Mouse (Mus musculus) hindbrain, embryonic 15.5 days (tissue): ENCODE data around the gene Tspan4. TPM values are rescaled to one million over a fixed set of nuclear protein-coding genes. Genes with fewer than 3 reads are reported as not detected.

Experiments used
- ATAC-seq: fragments of 200-750 bp; cut with Nextera tagmentation; 2 replicates; pipeline ENCODE4 v1.8.0; 2017; ENCODE audit warnings: low read depth, moderate number of reproducible peaks, moderate TSS enrichment; ENCODE audit not compliant: low FRiP score
- H3K27ac ChIP-seq: fragments of 300-500 bp; sonication (generic); replicated peaks from 2 replicates; pipeline ENCODE4 v1.5.1; 2015; ENCODE audit warnings: mild to moderate bottlenecking, inconsistent platforms
- H3K27me3 ChIP-seq: fragments of 300-500 bp; sonication (generic); 2 replicates; pipeline ENCODE4 v1.6.1; 2015; ENCODE audit warnings: control low read depth, inconsistent platforms
- H3K36me3 ChIP-seq: fragments of 300-500 bp; sonication (generic); 2 replicates; pipeline ENCODE4 v1.6.1; 2015; ENCODE audit warnings: control low read depth, inconsistent platforms
- H3K4me1 ChIP-seq: fragments of 300-500 bp; sonication (generic); replicated peaks from 2 replicates; pipeline ENCODE4 v1.6.1; 2015; ENCODE audit warnings: control low read depth, inconsistent platforms
- H3K4me2 ChIP-seq: fragments of 300-500 bp; sonication (generic); 2 replicates; pipeline ENCODE4 v1.6.1; 2015; ENCODE audit warnings: moderate library complexity, mild to moderate bottlenecking, inconsistent platforms
- H3K4me3 ChIP-seq: fragments of 300-500 bp; sonication (generic); 2 replicates; pipeline ENCODE4 v1.5.1; 2015; ENCODE audit warnings: mild to moderate bottlenecking, inconsistent platforms
- H3K9ac ChIP-seq: fragments of 300-500 bp; sonication (generic); 2 replicates; pipeline ENCODE4 v1.6.1; 2015; ENCODE audit warnings: inconsistent platforms
- H3K9me3 ChIP-seq: fragments of 300-500 bp; sonication (generic); 2 replicates; pipeline ENCODE4 v1.6.1; 2016; ENCODE audit warnings: control low read depth, inconsistent platforms
- WGBS: fragments of 180-500 bp; shearing (Covaris S2); methylation state at CpG from one replicate; pipeline ENCODE4 v1.1.7; 2015; 5-methylcytosine and 5-hydroxymethylcytosine counted together
- polyA plus RNA-seq: library from polyadenylated mRNA; unstranded; fragments of >200 nt; fragmentation: Nextera tagmentation; extraction: Ambion mirVana; gene quantifications from 2 replicates; pipeline ENCODE4 v1.2.1, GENCODE M21; 2015

Tspan4 gene
- polyA plus RNA-seq, 1 experiment from 2014 or later, result 63.2 TPM

DNA sequence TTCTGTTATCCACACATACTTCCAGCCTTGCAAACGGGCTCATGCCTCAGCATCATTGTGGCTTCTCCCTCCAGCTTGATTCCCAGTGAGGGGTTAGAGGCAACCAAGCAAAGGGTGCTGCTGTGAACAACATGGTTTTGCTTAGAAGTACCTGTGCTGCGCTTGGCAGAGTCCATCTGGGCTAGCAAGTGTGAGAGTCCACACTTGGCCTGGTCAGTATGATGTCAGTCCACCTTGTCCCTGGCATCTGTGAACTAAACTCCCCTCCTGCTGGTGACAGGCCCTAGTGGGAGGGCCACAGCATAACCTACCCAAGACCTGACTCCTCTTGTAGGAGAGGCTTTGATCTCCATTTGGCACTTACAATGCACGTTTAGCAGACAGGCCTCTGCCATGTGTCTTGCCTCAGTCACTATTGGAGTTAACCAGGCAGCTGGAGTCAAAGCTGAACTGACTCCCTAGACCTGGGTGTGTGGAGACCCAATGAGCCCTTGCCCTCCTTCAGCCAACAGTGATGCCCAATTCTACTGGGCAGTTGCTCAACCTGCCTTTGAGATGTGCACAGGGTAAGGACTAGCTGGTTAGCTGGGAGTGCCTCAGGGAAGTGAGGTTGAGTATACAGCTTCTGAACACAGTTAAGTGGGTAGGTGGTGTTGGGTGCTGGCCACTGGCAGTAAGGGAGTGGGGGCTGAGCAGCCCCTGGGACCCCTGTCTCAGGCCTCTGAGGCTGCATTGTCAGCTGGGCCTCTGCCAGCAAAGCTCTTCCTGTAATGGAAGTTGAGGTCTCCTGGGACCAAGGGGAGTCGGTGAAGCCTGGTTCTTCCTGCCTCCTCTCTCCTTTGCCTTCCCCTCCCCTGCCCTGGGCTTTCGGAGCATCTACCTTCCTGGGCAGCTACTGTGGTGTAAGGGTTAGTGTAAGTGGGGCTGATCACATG, 9.4 kb downstream of the Tspan4 start:
- H3K36me3 ChIP-seq, result no peaks in the 10 kb centered on the region
- WGBS, result 63% methylated on average over 5 of the region's 5 CpGs
- H3K4me2 ChIP-seq, result peak overlapping the region; percentile 93
- H3K27me3 ChIP-seq, result no peaks in the 10 kb centered on the region
- H3K4me1 ChIP-seq, result peaks cover 68% of the 10 kb centered on the region
- no peak overlapping the region for H3K9ac ChIP-seq
- no peak for ATAC-seq
- H3K9me3 ChIP-seq, result no peaks in the 10 kb centered on the region
- H3K27ac ChIP-seq, result no peak overlapping the region
- no peak overlapping the region for H3K4me3 ChIP-seq

DNA sequence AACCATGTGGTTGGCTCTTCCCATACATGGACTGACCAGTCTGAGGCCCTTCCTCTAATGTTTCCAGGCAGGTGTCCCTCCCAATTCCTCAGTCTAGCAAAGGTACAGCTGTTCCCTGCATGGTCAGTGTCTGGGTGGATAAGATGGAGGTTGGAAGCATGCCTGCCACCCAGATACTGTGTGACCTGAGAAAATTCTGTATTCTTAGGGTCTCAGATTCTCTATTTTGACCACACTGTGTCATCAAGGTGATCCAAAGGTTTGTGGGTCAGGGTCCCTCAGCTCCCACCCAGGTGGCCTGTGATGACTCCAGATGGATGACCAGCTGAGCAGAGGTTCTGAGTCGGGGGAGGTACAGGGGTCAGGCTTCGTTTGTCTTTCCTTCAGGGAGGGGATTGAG, 10.1 kb downstream of the Tspan4 start:
- peaks cover 68% of the 10 kb centered on the region for H3K4me1 ChIP-seq
- no peaks in the 10 kb centered on the region for H3K36me3 ChIP-seq
- no peak overlapping the region for H3K4me3 ChIP-seq
- H3K4me2 ChIP-seq, result no peak overlapping the region
- H3K27me3 ChIP-seq, result no peaks in the 10 kb centered on the region
- no peak for ATAC-seq
- H3K9ac ChIP-seq, result no peak overlapping the region
- no peak overlapping the region for H3K27ac ChIP-seq
- 82% methylated on average over 2 of the region's 2 CpGs for WGBS
- no peaks in the 10 kb centered on the region for H3K9me3 ChIP-seq

DNA sequence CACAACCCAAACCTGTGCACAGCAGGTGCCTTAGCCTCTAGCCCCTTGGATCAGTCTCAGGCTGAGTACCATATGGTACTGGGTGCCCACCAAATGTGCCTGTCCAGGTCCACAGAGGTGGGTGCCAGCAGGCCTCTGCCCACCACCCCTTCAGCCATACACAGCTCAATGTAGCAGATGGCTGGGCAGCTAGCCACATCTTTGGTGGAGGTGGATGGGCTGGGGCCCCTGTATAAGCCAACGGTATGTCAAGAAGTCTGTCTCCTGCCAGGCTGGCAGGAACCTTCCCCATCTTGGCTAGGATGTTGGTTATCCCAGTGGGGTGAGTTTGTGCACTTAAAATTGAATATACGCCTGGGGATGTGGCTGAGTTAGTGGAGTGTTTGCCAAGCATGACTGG, 10.6 kb downstream of the Tspan4 start:
- no peaks in the 10 kb centered on the region for H3K27me3 ChIP-seq
- ATAC-seq, result no peak
- no peak overlapping the region for H3K9ac ChIP-seq
- no peak overlapping the region for H3K4me3 ChIP-seq
- no peak overlapping the region for H3K4me2 ChIP-seq
- 83% methylated on average over 2 of the region's 2 CpGs for WGBS
- peaks cover 65% of the 10 kb centered on the region for H3K4me1 ChIP-seq
- H3K27ac ChIP-seq, result no peak overlapping the region
- H3K36me3 ChIP-seq, result no peaks in the 10 kb centered on the region
- no peaks in the 10 kb centered on the region for H3K9me3 ChIP-seq

DNA sequence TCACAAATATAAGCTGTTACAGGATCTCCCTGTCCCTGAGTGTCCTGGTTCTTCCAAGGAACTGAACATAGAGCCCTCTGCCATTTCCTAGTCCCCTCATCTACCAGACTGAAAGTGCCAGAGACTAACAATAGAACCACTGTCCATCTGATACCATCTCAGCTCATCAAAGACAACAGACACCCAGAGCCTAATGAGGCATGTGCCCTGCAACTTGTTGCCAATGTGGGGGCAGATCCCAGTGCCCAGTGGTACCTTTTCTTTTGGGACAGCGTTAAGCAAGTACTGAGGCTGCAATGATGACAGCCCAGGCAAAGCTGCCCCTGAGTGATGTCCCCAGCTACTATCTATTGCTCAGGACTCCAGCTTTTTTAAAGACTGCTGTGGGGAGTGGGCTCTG, 11.2 kb downstream of the Tspan4 start:
- peaks cover 59% of the 10 kb centered on the region for H3K4me1 ChIP-seq

DNA sequence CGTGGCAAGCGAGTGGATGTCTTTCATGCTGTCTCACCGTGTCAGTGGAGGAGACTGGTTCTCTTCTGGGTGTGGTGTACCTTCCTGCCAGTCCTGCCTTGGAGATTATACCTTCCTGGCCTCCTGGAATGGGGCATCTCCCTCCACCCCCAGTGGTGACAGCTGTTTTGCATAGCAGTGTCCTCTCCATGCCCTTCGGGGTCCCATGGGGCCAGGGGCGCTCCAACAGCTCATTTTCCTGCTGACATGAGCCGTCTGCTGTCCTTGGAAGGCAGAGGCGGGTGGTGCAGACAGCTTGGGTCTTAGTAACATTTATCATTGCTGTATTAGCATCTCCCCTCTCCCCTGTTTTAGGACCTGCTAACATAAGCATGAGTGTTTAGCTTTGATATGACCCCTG, 12.1 kb downstream of the Tspan4 start:
- Histone ChIP-seq H3K4me3 (no peak overlapping the region), H3K27me3 (no peaks in the 10 kb centered on the region), H3K4me2 (no peak overlapping the region), H3K36me3 (no peaks in the 10 kb centered on the region), H3K9me3 (no peaks in the 10 kb centered on the region), H3K9ac (no peak overlapping the region; the same call in 1 of the 2 replicates), H3K4me1 (peaks cover 50% of the 10 kb centered on the region), H3K27ac (no peak overlapping the region)
- ATAC-seq, result no peak
- 65% methylated on average over 7 of the region's 7 CpGs for WGBS

More for the DNA sequence above, 11.2 kb downstream of the Tspan4 start:
- H3K9ac ChIP-seq, result no peak overlapping the region
- no peaks in the 10 kb centered on the region for H3K36me3 ChIP-seq
- no peaks in the 10 kb centered on the region for H3K27me3 ChIP-seq
- WGBS, result 78% methylated on average over 1 of the region's 1 CpGs
- no peak for ATAC-seq
- no peaks in the 10 kb centered on the region for H3K9me3 ChIP-seq
- H3K27ac ChIP-seq, result no peak overlapping the region
- H3K4me3 ChIP-seq, result no peak overlapping the region
- H3K4me2 ChIP-seq, result no peak overlapping the region

DNA sequence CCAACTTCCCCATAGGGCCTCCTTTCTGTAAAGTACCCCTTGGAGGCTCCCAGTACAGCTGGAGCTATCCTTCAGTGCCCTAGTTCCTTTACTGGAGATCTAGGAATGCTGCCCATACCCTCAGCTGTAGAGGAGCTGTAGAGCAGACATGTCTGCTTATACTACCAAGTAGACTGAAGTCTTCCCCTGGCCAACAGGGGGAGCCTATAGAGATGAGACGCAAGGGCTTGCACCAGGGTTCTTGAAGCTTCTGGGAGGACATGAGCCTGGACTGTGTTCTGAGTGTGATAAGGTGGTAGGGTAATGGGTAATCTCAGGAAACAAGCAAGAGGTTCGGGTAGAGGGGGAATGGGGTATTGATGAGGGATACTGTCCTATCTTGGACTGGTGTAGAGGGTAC, 16.1 kb downstream of the Tspan4 start:
- ATAC-seq, result no peak
- Histone ChIP-seq H3K4me3 (no peak overlapping the region), H3K36me3 (peaks cover 6% of the 10 kb centered on the region; the same call in 1 of the 2 replicates), H3K9ac (no peak overlapping the region), H3K27me3 (no peaks in the 10 kb centered on the region), H3K9me3 (no peaks in the 10 kb centered on the region), H3K27ac (no peak overlapping the region), H3K4me1 (peaks cover 12% of the 10 kb centered on the region), H3K4me2 (no peak overlapping the region)
- WGBS, result 93% methylated on average over 2 of the region's 2 CpGs

DNA sequence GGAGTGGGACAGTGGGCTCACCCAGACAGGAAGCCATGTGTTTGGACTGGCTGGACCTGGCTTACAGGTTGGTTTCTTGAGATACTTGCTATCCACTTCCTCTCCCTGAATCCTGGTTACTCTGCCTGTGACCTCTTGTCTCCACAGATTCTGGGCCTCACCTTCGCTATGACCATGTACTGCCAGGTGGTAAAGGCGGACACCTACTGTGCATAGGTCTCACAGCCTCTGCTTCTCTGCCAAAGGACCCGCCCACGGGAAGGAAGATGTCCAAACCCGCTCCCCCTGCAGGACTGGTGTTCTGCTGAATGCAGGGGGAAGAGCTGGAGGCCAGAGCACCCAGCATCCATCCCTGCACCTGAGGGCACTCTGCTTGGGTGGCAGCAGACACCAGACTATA, 17.7 kb downstream of the Tspan4 start:
- Histone ChIP-seq H3K9ac (no peak overlapping the region), H3K36me3 (peaks cover 6% of the 10 kb centered on the region; the same call in 1 of the 2 replicates), H3K9me3 (no peaks in the 10 kb centered on the region), H3K27me3 (no peaks in the 10 kb centered on the region), H3K4me3 (no peak overlapping the region), H3K4me1 (no peaks in the 10 kb centered on the region; the same call in 1 of the 2 replicates), H3K27ac (no peak overlapping the region), H3K4me2 (no peak overlapping the region)
- no peak for ATAC-seq
- WGBS, result 93% methylated on average over 5 of the region's 5 CpGs

DNA sequence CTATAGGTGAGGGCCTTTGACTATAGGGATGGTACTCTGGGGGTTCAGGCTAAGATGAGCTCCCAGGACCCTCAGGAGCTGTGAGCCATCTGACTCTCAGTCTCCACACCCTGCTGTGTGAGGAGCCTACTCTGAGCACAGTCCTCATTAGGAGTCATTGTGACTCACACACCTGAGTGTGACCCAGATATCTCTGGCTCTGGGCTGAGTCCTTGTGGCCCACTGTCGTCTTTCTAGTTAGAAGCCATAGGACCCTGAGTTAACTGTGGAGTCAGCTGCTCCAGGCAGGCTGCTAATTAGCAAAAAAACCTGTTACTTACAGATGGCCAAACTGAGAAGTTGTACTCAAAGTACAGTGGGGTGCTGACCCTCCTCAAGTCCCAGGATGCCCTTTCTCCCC, 18.7 kb downstream of the Tspan4 start:
- Histone ChIP-seq H3K27ac (no peak overlapping the region), H3K4me1 (no peaks in the 10 kb centered on the region), H3K9me3 (no peaks in the 10 kb centered on the region), H3K4me2 (no peak overlapping the region), H3K4me3 (no peak overlapping the region), H3K36me3 (peaks cover 9% of the 10 kb centered on the region; the same call in 1 of the 2 replicates), H3K9ac (no peak overlapping the region), H3K27me3 (no peaks in the 10 kb centered on the region)
- no peak for ATAC-seq
- WGBS, result 92% methylated on average over 1 of the region's 1 CpGs

DNA sequence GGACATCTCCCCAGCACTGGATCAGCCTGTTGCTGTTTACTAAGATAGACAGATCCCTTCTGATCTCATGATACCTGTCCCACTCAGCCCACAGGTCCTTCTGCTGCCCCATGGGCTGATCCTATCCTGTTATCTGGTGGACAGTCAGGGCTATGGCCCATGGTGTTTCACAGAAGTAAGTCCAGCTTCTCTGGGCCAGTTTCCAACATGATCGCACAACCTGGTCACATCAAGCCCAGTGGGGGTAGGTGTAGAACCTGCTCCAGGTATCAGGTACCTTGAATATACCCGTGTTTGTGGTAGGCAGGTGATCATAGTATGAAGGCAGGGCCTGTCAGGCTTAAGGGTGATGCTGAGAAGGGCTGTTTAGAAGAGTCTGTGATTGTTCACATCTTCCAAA, 20.3 kb downstream of the Tspan4 start:
- H3K27me3 ChIP-seq, result no peaks in the 10 kb centered on the region
- ATAC-seq, result no peak
- no peak overlapping the region for H3K4me2 ChIP-seq
- H3K4me1 ChIP-seq, result no peaks in the 10 kb centered on the region
- H3K4me3 ChIP-seq, result no peak overlapping the region
- WGBS, result 88% methylated on average over 2 of the region's 2 CpGs
- H3K9ac ChIP-seq, result no peak overlapping the region
- no peaks in the 10 kb centered on the region for H3K9me3 ChIP-seq
- H3K27ac ChIP-seq, result no peak overlapping the region
- peaks cover 21% of the 10 kb centered on the region for H3K36me3 ChIP-seq

DNA sequence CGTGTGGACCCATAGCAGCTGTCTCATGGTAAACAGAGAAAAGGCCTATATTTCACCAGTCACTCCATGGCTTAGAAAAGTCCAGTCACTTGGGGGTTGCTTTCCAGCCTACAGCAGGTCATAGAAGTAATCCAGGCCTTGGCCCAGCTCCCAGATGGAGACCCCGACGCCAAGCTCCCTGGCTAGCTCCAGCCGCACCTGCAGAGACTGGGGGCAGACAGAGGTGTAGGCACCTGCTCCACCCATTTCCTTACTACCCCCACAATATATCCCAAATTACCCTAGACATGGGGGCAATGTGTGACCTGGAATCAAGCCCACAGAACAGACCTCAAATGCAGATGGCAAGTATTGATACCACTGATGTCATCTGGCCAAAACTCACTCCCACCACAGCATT, 20.9 kb downstream of the Tspan4 start:
- Histone ChIP-seq H3K27ac (no peak overlapping the region), H3K9me3 (no peaks in the 10 kb centered on the region), H3K27me3 (no peaks in the 10 kb centered on the region), H3K4me3 (no peak overlapping the region), H3K36me3 (peaks cover 24% of the 10 kb centered on the region), H3K9ac (no peak overlapping the region), H3K4me2 (no peak overlapping the region), H3K4me1 (no peaks in the 10 kb centered on the region)
- ATAC-seq, result no peak
- 80% methylated on average over 4 of the region's 4 CpGs for WGBS

DNA sequence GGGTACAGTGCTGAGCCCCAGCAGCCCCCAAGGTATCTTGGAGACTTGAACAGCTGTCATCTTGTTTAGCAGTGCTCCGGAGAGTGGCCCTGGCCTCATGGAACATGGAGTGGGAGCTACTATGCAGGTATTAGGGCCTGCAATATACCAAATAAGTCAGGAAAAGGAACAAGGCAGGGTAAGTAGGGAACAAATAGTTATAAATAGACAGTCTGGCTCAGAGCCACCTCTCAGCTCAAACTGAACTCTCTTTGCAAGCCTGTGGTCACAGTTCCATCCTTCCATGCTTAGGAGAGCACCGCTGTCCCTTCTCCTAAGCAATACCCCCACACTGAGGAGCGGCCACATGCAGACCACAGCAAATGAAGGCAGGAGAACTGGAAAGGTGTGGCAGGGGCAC, 22.6 kb downstream of the Tspan4 start:
- Histone ChIP-seq H3K27me3 (no peaks in the 10 kb centered on the region), H3K36me3 (peaks cover 28% of the 10 kb centered on the region), H3K4me2 (no peak overlapping the region), H3K9me3 (no peaks in the 10 kb centered on the region), H3K4me1 (no peaks in the 10 kb centered on the region), H3K9ac (no peak overlapping the region), H3K27ac (no peak overlapping the region), H3K4me3 (no peak overlapping the region)
- no peak for ATAC-seq
- 92% methylated on average over 3 of the region's 3 CpGs for WGBS

DNA sequence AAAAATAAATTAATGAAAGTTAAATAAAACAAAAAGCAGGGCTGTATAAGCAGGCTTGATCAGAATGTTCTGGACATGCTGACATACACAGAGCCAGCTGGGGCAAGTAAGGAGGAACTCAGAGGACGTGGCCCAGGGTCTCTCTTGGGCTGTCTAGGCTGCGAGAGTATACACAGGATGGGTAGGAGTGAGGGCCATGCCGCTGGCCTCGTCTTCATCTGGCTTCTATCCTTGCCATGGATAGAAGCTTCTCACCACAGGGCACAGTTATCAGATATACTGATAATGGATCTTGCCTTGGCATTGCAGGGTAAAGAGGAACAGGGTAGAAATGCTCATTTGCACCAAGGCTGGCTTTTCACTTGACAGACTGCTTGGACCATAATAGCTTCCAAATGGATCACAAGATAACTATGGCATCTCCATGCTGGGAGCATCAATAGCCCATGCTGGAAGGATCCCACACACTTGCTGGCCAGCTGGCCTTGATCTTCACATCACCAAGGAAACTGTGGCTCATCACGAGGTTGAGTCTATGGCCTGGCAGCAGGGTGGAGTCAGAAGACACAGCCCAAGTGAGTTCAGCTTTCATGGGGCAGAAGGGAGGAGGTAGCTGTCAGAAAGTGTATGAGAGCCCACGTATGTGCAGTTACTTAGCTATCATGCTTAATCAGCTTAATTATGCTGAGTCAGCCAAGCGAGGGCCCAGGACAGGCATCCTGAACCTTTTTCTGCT, 26.9 kb downstream of the Tspan4 start:
- H3K4me3 ChIP-seq, result no peak overlapping the region
- H3K9me3 ChIP-seq, result no peaks in the 10 kb centered on the region
- H3K36me3 ChIP-seq, result peaks cover 26% of the 10 kb centered on the region; the same call in 1 of the 2 replicates
- no peaks in the 10 kb centered on the region for H3K27me3 ChIP-seq
- no peak for ATAC-seq
- no peak overlapping the region for H3K27ac ChIP-seq
- H3K9ac ChIP-seq, result no peak overlapping the region
- no peak overlapping the region for H3K4me2 ChIP-seq
- WGBS, result 84% methylated on average over 7 of the region's 7 CpGs
- H3K4me1 ChIP-seq, result no peaks in the 10 kb centered on the region
